Mouse (Mus musculus): ENCODE measurements at regions not wholly inside any gene's neighbourhood (a gene's known extent, or its start where the extent isn't known, plus 50 kb on each side); places are given as distances from the start of the nearest gene placed in this dataset.

GRCm38 (mm10) chr17:61765143-61765542 lies 1116.0 kb downstream of the Efna5 start:
- TF ChIP-seq CTCF (IDR thresholded peaks at IDR 0.05; ENCODE audit: low read depth) (no peak), EP300 (optimal IDR thresholded peaks at IDR 0.05) (no peak)

Measured in stomach, postnatal 0 days (tissue).